Mouse (Mus musculus): Measurements from ENCODE around the gene S1pr5. TPM values are rescaled to one million over a fixed set of nuclear protein-coding genes. Genes with fewer than 3 reads are reported as not detected.
"Not testable (repeated sequence)": the region's sequence is repeated elsewhere in the genome, so short reads cannot be mapped to it uniquely, and the experiment has no call there.

S1pr5 gene
- total RNA-seq, 2 experiments from 2014 or later, result 0.99 TPM; not detected in 1

DNA sequence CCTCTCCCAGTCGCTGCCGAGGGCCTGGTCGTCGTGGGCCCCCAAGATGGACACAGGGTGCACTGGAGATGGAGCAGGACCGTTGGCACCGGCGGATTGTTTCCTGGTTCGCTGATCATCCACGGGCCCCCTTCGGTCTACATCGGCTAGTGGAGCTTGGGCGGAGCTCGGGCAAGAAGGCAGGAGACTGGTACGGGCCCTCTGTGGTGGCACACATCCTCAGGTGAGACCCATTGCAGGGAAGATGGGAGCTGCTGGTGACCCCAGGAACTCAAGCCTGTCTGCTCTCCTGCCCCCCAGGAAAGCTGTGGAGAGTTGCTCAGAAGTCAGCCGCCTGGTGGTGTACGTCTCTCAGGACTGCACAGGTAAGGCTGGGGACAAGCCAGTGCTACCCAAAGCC is 20.1 kb upstream of the S1pr5 start:
- no peak for DNase-seq

DNA sequence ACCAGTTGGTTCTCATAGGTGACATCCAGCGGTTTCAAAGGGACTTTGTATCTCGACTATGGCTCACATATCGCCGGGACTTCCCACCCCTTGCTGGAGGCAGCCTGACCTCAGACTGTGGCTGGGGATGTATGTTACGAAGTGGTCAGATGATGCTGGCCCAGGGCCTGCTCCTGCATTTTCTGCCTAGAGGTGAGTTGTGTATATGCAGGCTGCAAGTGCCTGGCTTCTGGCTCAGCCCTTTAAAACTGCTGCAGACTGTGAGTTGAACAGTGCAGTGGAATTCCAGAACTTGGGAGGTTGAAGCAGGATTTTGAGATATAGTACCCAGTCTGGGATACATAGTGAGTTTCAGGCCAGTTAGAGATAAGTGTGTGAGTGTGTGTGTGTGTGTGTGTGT is 18.6 kb upstream of the S1pr5 start:
- no peak for DNase-seq

DNA sequence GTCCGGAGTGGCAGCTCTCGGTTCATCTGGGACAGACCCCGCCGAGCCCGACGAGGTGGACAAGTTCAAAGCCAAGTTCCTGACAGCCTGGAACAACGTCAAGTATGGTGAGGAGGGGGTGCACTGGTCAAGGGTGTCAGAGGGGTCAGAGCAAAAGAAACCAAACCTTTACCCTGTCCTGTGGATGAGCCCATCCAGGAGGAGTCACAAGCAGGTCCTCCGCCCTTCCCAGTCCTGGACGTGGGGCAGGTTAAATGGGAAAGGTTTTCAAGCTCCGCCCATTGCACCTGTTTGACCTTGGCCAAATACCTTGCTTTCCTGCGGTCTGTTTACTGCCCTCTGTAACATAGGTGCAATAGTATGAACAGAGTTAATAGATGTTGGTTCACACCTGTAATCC is 17.4 kb upstream of the S1pr5 start:
- DNase-seq, result no peak

DNA sequence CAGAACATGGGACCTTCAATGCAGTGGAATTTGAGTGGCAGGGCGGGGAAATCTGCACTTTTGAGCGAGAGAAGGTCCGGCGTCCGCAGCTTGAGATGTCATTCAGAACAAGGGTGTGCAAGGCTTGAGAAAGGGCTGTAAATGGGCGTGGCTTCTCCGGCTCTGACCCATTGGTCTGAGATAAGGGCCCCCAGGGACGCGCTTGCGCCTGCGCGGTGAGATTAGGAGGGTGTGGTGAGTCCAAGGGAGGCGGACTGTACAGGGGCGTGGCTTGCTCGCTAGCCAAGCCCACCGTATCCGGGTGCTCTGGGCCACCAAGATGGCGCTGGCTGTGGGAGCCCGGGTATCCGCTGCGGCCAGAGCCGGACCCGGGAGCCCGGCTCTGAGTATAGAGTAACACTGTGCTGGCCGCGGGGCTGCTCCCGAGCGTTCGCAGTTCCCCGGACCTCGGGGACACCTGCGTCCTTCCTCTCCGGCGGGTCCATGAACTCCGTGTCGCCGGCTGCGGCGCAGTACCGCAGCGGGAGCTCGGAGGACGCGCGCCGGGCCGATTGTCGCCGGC is 16.8 kb upstream of the S1pr5 start, which contains the start of gene Atg4d:
TSS of gene Atg4d (plus strand) at position 294 of the 562 bp plus-strand sequence.
- DNase-seq, result peak; percentile 99

DNA sequence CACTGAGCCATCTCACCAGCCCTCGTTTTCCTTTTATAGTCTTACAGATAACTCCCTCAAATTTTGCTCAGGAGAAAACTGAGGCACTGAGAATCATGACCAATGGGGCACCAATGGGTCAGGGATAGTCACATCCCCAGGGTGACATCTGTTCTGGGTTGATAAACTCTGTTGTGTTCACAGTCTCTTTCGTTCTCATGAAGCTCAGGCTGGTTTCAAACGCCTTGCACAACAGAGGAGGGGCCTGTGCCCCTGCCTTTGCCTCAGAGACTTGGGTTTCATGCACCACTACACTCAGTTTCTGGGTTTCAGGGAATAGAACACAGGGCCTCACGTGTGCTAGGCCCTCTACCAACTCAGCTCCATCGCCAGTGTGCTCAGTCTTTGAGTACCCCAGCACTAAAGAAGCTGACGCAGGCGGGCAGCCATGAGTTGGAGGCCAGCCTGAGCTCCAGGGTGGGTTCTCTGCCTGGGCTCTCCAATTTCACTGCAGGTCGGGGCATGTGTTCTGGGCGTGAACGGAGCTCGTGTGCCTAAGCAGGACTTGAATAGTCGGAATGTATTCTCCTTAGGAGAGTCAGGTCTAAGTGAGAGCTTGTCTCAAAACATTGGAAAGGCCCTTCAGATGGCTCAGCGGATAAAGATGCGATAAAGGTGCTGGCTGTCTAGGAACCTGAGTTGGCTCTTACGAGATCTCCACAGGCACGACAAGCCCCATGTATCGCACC is 16.2 kb upstream of the S1pr5 start:
- DNase-seq, result no peak

DNA sequence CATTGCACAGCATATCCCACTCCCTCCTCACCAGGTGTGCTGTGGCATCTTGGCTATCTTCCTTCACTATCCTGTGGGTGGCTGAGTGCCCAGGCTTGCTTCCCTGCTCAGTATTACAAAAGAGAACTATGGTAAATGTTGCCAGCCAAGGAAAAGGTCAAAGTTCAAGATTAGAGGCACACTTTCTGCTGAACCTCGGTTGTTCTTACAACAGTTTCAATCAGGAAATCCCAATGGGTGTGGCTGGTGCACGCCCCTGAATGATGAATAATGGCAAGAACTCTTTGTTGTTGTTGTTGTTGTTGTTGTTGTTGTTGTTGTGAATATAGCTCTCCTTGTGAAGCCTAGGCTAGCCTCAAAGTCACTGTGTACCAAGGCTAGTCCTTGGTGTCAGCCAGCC is 13.6 kb upstream of the S1pr5 start:
- no peak for DNase-seq

DNA sequence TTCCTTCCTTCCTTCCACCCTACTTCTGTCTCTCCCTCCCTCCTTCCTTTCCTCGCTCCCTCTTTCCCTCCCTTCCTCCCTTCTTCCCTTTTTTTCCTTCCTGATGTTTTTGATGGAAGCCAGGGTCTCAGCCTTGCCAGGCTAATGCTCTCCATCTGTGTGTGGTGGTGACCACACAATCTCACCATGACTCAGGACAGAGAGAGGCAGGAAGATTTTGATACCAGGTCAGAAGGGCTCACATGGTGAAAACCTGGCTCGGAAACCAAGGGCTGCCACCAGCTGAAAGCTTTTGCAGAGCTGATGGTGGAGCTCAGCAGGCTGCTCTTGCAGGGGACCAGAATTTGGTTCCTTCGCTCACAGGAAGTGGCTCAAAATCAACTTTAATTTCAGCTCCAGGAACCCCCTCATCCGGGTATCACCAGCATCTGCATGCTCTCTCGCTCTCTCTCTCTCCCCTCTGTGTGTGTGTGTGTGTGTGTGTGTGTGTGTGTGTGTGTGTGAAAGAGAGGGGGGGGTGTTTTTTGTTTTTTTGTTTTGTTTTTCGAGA is 12.3 kb upstream of the S1pr5 start:
- no peak for DNase-seq

DNA sequence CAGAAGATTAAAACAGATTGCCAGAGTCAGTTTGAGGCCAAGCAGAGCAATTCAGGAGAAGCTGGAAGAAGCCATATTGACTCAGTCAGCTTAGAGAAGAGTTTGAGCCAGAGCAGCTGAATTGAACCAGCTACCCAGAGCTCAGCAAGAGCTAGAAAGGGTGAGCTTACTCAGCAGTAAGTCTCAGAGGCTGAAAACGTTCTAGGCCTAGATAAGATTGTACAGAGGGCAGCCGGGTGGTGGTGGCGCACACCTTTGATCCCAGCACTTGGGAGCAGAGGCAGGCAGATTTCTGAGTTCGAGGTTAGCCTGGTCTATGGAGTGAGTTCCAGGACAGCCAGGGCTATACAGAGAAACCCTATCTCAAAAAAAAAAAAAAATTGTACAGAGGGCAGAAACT is 8.1 kb upstream of the S1pr5 start:
- not testable (repeated sequence) for DNase-seq

DNA sequence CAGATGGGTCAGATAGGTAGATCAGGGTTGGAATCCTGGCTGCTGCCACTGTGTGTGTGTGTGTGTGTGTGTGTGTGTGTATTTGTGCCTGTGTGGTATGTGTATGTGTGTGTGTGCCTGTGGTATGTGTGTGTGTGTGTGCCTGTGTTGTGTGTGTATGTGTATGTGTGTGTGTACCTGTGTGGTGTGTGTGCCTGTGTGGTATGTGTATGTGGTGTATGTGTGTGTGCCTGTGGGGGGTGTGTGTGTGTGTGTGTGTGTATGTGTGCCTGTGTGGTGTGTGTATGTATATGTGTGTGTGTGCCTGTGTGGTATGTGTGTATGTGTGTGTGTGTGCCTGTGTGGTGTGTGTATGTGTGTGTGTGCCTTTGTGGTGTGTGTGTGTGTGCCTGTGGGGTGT is 6.4 kb upstream of the S1pr5 start:
- no peak for DNase-seq

DNA sequence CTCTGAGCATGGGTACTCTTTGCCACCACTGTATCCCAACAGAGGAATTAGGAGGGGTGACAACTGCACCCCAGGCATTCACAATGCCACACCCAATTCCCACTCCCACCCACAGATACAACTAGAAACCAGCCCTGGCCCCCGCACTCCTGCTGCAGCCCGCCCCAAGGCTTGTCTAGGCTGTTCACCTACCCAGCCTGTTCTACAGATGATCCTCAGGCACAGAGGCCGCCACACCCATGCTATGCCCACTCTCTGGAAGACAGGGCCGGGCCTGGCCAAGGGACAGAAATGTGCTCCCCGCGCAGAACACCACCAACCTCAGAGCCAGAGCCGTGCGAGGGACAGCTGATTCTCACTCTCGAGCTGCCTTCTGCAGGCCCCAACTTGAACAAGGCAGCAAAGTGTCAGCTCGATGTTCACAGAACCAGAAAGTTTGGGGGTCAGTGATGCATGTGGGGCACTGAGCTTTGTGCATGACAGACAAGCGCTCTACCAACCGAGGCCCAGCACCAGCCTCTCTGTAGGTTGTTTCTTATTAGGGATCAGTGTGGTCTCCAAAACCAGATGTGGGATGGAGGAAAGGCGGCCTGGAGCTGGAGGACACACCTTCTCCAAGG is 3.0 kb upstream of the S1pr5 start:
- no peak for DNase-seq

DNA sequence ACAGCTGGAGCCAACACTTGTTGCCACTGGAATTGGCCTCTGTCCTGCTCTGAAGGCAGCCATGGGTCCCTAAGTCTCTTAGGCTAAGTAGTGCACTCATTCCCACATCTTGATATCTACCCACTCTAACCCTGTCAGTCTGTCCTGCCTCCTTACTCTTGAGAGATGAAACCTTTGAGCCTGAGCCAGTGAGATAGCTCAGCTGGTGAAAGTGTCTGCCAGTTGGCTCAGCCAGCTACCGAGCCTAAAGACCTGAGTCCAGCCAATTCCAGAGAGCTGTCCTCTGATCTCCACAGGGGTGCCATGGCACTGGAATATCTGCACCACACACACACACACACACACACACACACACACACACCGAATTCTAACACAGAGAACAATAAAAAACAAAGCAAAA is 2.3 kb upstream of the S1pr5 start:
- no peak for DNase-seq

DNA sequence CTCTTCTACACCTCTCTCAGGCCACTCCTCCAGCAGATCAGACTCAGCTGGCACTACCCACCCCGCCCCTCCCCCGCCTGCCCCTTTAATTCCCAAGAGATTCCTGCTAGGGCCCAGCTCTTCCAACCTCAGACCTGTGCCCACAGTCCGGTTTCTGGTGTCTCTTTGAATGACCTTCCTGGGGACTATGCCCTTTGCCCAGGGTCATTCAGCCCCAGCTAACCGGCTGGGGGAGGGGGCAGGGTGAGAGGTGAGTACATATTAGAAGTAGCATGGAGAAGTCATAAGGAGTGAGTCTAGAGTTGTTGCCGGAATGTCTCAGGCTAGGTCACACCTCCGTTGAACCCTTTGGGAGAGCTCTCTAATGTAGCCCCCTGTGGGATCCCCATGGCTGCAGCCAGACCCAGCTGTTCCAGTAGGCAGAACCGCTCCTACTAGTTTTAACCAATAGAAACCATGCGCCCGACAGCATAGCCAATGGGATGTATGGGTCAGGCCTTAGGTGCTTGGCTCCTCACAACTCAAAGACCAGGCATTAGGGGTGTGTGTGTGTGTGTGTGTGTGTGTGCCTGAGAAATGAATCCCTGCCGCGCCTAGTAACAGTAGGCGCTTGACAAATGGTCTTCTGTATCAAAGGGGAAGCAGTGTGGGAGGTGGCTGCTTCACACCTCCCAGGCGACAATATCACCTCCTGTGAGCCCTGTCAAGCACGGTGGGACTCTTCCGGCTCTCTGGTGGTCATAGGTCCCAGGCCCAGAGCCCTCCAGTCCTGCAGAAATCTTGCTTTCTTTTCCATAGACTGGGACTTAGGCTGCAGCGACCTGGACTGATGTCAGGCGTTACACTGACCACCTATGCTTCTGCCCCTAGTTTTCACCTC is 1.6 kb upstream of the S1pr5 start:
- DNase-seq, result no peak

DNA sequence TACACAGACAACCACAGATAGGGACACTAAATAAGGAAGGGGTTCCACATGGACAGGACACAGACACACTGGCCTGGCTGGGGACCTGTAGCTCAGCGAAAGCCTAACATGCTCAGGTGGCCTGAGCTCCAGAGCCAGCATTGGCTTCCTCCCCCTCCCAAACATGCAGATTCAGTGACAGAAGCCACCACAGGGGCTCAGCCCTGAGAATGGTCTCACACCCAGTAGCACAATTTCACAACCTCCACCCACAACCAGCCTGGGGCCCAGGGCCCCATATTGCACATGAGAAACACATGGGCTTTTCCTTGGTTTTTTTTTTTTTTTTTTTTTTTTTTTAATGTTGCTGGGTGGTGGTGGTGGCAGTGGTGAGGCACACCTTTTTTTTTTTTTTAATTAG is 1.9 kb downstream of the S1pr5 start:
- no peak for DNase-seq

DNA sequence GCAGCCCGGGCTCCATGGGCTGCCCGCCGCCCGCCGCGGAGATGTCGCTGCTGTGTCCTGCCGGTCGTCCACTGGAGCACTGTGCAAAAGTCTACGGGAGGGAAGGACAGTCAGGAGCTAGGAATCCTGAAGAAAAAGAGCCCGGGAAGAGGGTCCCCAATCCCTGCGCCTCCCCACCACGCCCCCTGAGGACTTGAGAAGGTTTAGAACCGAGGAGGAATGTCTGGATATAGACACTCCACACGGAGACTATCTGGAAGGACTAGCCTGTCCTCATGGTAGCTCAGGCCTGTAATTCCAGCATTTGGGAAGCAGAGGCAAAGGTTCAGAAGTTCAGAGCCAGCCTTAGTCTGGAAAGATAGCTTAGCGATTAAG is 3.1 kb downstream of the S1pr5 start:
- DNase-seq, result no peak

DNA sequence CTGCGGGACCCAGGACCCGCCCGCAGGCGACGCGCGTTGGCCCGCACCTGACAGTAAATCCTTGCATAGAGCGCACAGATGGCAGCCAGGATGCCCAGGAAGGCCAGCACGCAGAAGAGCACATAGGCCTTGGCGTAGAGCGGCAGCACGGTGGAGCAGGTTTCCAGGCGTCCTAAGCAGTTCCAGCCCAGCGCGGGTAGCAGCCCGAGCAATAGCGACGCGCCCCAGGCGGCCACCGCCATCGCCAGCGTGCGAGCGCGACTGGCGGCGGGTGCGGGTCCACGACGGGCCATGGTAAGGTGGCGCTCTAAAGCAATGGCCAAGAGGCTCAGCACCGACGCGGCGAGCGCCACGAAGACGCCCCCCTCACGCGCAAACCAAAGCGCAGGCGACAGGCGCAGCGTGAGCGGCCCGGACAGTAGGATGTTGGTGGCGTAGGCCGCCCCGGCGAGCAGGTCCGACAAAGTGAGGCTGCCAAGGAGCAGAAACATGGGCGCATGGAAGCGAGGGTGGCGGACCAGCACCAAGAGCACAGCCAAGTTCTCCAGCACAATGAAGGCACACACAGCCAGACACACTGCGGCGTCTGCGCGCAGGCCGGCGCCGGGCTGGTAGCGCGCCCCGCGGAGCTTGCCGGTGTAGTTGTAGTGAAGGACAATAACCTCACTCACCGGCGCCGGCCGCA is 3.7 kb downstream of the S1pr5 start:
- DNase-seq, result peak; percentile 42 to 46

DNA sequence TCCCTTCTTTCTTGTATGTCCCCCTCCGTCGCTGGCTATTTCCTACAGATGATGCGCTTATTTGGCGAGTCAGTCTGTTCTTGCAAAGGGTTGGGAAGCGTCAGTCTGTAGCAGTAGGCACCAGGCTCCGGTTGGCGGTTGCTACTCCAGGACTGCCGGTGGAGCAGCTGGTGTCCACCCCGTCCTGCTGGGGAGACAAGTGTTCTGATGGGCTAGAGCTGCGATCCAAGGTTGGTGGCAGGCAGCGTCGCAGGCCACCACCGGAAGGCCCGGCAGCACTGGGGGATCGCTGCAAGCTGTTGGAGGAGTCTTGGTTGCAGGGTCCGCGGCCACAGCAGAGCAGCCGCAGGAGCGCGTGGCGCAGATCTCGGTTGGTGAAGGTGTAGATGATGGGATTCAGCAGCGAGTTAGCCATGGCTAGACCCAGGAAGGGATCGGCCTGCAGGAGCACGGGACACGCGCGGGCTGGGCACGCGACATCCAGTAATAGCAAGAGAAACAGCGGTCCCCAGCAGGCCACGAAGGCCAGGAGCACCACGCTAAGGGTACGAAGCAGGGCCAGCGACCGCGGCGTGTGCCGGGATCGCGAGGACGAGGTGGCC is 4.3 kb downstream of the S1pr5 start:
- no peak for DNase-seq

DNA sequence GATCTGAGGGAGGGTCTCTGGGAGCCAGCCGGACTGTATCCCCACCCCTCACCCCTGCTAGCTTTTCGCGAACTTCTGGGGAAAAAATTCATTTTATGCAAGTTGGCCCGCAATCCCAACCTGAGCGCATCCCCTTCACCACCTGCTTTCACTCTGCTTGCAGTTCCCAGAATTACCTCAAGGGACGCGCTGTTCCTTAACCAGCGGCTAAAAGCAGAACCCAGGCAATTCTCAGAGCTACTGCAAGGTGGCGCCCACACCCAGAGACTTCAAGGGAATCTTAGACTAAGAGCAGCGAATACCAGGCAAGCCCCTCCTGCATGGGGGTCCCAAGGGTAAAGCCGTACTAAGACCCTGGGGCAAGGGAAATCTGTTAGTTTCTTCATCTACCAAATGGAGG is 6.9 kb downstream of the S1pr5 start:
- peak; percentile 73 to 85 for DNase-seq

DNA sequence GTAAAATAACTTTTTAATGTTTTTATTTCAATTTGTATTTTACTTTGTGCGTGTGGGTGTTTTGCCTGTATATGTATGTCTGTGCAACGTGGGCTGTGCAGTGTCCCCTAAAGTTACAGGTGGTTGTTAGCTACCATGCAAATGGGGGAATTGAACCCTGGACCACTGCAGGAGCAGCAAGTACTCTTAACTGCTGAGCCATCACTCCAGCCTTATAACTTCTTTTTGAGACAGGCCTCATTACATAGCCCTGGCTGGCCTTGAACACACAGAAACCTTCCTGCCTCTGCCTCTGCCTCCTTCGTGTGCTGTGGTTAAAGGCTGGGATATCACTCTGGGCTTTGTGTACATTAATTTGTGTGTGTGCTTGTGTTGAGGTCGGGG is 8.8 kb downstream of the S1pr5 start:
- DNase-seq, result no peak

DNA sequence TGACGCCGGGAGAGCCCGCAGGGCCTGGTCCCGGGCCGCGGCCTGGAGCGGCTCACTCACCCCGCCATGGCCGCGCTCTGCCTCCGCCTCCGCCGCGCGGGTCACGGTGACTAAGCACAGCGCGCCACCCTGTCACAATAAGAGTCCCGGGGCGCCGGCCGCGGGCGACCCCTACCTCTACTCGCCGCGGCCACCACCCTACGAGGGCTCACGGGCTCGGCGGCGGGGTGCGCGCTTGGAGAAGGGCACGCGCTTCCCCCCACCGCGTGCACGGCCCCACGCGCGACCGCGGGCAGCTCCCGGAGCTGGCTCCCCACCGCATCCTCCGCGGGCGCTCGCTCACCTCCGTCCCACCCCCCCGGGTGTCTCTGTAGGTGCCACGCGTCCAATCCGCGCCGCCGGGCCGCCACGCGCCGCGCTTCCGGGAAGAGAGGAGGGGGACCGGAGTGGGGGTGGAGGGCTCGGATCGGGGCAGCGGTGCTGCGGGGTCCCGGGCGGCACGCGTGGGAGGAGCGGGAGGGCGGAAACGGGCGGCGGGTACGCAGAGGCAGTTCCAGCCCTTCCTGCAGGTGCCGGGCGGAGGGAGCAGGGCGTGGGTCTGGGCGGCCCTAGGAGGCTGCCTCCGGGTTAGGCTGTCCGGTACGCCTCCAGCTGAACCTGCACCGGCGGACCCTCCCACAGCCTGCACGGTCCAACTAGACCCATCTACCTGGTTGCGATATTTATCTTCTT is 9.3 kb downstream of the S1pr5 start, which contains the start of gene Keap1:
TSS of gene Keap1 (minus strand) at position 629 of the 732 bp plus-strand sequence.
- peak; percentile 89 to 92 for DNase-seq

DNA sequence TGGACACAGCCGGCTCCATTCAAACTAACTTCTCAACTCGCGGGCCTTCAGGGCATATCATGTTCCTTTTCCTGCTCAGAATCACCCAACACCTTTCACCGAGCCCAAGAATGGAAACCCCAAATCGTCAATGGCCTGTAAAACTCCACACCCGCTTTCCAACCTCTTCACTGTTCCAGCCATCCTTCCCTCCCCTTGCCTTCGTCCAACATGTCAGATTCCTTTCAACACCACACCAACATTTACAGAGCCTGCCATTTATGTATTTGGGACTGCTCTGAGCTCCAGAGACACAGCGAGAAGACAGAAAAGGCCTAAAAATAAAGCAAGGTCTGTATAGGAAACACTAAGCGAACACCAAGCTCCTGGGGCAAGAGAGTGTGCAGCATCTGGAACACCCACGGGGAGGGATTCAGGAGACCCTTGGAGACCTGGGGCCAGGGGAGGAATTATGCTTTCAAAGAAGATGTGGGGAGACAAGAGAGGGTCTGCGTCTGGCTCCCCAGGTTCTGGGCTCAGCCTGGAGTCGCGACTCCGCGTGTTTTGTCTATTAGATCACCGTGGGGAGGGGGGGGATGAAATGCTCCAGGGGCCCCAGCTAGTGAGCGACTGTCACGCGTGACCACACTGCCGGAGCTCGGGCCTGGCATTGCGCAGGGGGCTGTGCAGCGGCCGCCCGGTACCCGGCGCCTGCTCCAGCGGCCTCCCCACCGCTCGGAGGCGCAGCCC is 10.1 kb downstream of the S1pr5 start:
- peak in 1 of 2 experiments; percentile 18 for DNase-seq

All from adrenal gland, postnatal 36 days (tissue).